In the genomic region with DNA sequence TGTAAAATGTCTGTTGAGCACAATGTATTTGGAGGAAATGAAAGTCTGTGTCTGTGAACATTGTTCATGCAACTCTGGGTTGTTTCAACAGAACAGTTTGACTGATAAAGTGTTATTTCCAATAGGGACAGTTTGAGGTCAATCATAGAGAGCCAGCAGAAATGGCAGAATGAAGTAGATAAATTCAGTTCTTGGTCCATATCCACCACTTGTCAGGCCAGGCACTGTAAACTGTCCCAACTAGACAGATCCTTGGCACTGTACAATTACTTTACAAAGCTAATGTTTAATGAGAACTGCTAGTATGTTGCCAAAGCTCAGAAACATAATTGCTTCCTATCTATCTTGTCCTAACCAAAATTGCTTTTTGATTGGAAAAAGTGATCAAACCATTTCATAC, we compare ENCODE assay signal across 34 mouse cellular contexts. TPM values are rescaled to one million over a fixed set of nuclear protein-coding genes. Genes with fewer than 3 reads are reported as not detected.
DNase-seq lines count a peak whose midpoint lies in the region; ATAC-seq and TF ChIP-seq lines count a peak whose summit lies in the region.
"Had no signal": no experiment of that assay in that cellular context is flagged by ENCODE, and none has a peak within 500 bp of the region (broad histone marks: within the 10 kb centered on the region; RNA-seq: fewer than 3 reads in every experiment).

No protein-coding gene starts in this region.

- no peak overlapping the region for H3K9ac ChIP-seq in liver, adult 2 months (ENCODE audit: low read depth, low read length)
- H3K9ac ChIP-seq in liver, postnatal 0 days (replicated peaks), result no peak overlapping the region
- H3K9ac ChIP-seq in lung, embryonic 15.5 days, result no peak overlapping the region
- no peak overlapping the region for H3K9ac ChIP-seq in lung, postnatal 0 days (replicated peaks; ENCODE audit: low read depth)
- H3K9ac ChIP-seq: embryonic facial prominence, embryonic 13.5 days; embryonic facial prominence, embryonic 15.5 days; forebrain, embryonic 12.5 days had no signal

- peak; percentile 81 for DNase-seq in liver, adult 2 months (ENCODE audit: extremely low read depth, low read depth, low spot score)
- no peak for DNase-seq in liver, postnatal 0 days
- no peak for DNase-seq in lung, postnatal 25 days (ENCODE audit: low spot score)
- DNase-seq in lung, postnatal 0 days (ENCODE audit: low spot score), result peak; percentile 44
- no peak for DNase-seq in lung, postnatal 4 days
- peak; percentile 19 for DNase-seq in adipocyte (ENCODE audit: low spot score)
- DNase-seq: adrenal gland, adult 2 months; adrenal gland, postnatal 10 days; adrenal gland, postnatal 25 days; cerebellum, adult 11 months; cerebellum, adult 18-20 months; cerebellum, adult 8-10 months; cerebellum, adult 9-11 months; cerebellum, postnatal 14 days; cerebellum, postnatal 36 days; embryo, embryonic 11 days had no signal

- H3K4me3 ChIP-seq in liver, adult 2 months (ENCODE audit: insufficient read depth, low read depth, low read length), result no peak overlapping the region
- no peak overlapping the region for H3K4me3 ChIP-seq in liver, postnatal 0 days (ENCODE audit: low read depth, low read length)
- no peak overlapping the region for H3K4me3 ChIP-seq in lung, embryonic 15.5 days
- H3K4me3 ChIP-seq in lung, postnatal 0 days (ENCODE audit: low read depth, low read length), result no peak overlapping the region
- H3K4me3 ChIP-seq: embryonic facial prominence, embryonic 13.5 days; embryonic facial prominence, embryonic 15.5 days; erythroblast, embryonic 14.5 days; forebrain, embryonic 10.5 days; forebrain, embryonic 12.5 days had no signal

- no peak for ATAC-seq in liver, postnatal 0 days
- peak; percentile 52; the same call in 1 of the 2 replicates for ATAC-seq in lung, embryonic 15.5 days (ENCODE audit: borderline replicate concordance, extremely low read depth, low FRiP score, low TSS enrichment)
- no peak; the same call in 1 of the 2 replicates for ATAC-seq in lung, postnatal 0 days
- ATAC-seq in CD4-positive, CD25-positive, alpha-beta regulatory T cell, adult 4 months, result no peak
- ATAC-seq: activated CD4-positive, CD25-positive, alpha-beta regulatory T cell, adult 4 months; forebrain, embryonic 14.5 days; forebrain, embryonic 16.5 days; Patski had no signal

- no peak overlapping the region for H3K4me2 ChIP-seq in liver, postnatal 0 days (ENCODE audit: low read depth, low read length)
- no peak overlapping the region for H3K4me2 ChIP-seq in lung, embryonic 15.5 days
- H3K4me2 ChIP-seq in lung, postnatal 0 days (replicated peaks; ENCODE audit: low read depth, low read length), result no peak overlapping the region
- H3K4me2 ChIP-seq: embryonic facial prominence, embryonic 13.5 days; embryonic facial prominence, embryonic 15.5 days; forebrain, embryonic 12.5 days had no signal

- no peaks in the 10 kb centered on the region for H3K36me3 ChIP-seq in liver, adult 2 months (ENCODE audit: control insufficient read depth, insufficient read depth, low read length)
- H3K36me3 ChIP-seq in liver, postnatal 0 days (replicated peaks; ENCODE audit: insufficient read depth, low read length), result no peaks in the 10 kb centered on the region
- H3K36me3 ChIP-seq in lung, embryonic 15.5 days, result no peaks in the 10 kb centered on the region
- no peaks in the 10 kb centered on the region for H3K36me3 ChIP-seq in lung, postnatal 0 days (ENCODE audit: insufficient read depth, low read length)
- H3K36me3 ChIP-seq: embryonic facial prominence, embryonic 13.5 days; embryonic facial prominence, embryonic 15.5 days; forebrain, embryonic 10.5 days; forebrain, embryonic 12.5 days; G1E had no signal

- no peak for TF ChIP-seq CTCF in liver, adult 2 months (IDR thresholded peaks at IDR 0.05; ENCODE audit: low read depth, low read length)
- TF ChIP-seq CTCF in liver, postnatal 0 days (IDR thresholded peaks at IDR 0.05; ENCODE audit: low read depth), result no peak
- TF ChIP-seq CTCF in lung, postnatal 0 days (IDR thresholded peaks at IDR 0.05), result no peak

- peaks cover 2% of the 10 kb centered on the region; the same call in 1 of the 2 replicates for H3K4me1 ChIP-seq in liver, adult 2 months (ENCODE audit: control insufficient read depth, insufficient read depth, low read length)
- H3K4me1 ChIP-seq in liver, postnatal 0 days (ENCODE audit: insufficient read depth), result no peaks in the 10 kb centered on the region
- no peaks in the 10 kb centered on the region for H3K4me1 ChIP-seq in lung, embryonic 15.5 days
- H3K4me1 ChIP-seq in lung, postnatal 0 days (ENCODE audit: insufficient read depth, low read depth, low read length), result no peaks in the 10 kb centered on the region
- H3K4me1 ChIP-seq: embryonic facial prominence, embryonic 13.5 days; embryonic facial prominence, embryonic 15.5 days; forebrain, embryonic 10.5 days; forebrain, embryonic 12.5 days had no signal

- H3K9me3 ChIP-seq in liver, postnatal 0 days (ENCODE audit: low read length), result no peaks in the 10 kb centered on the region
- H3K9me3 ChIP-seq in lung, embryonic 15.5 days, result no peaks in the 10 kb centered on the region
- no peaks in the 10 kb centered on the region for H3K9me3 ChIP-seq in lung, postnatal 0 days (ENCODE audit: low read length)
- H3K9me3 ChIP-seq: embryonic facial prominence, embryonic 13.5 days; embryonic facial prominence, embryonic 15.5 days; forebrain, embryonic 10.5 days; forebrain, embryonic 12.5 days; G1E had no signal

- no peaks in the 10 kb centered on the region for H3K79me2 ChIP-seq in liver, adult 2 months (ENCODE audit: control insufficient read depth, insufficient read depth, low read length)

- no peak for TF ChIP-seq EP300 in liver, postnatal 0 days (IDR thresholded peaks at IDR 0.05; ENCODE audit: low read depth)
- TF ChIP-seq EP300 in lung, postnatal 0 days (IDR thresholded peaks at IDR 0.05), result no peak

- TF ChIP-seq POLR2A in liver, adult 2 months (IDR thresholded peaks at IDR 0.05; ENCODE audit: extremely low read depth, insufficient read depth, low read length), result no peak

- H3K27ac ChIP-seq in liver, adult 2 months (replicated peaks; ENCODE audit: insufficient read depth, low read depth, low read length), result no peak overlapping the region
- H3K27ac ChIP-seq in liver, postnatal 0 days (ENCODE audit: low read depth), result no peak overlapping the region
- H3K27ac ChIP-seq in lung, embryonic 15.5 days, result no peak overlapping the region
- no peak overlapping the region for H3K27ac ChIP-seq in lung, postnatal 0 days (ENCODE audit: low read length)
- H3K27ac ChIP-seq: embryonic facial prominence, embryonic 13.5 days; embryonic facial prominence, embryonic 15.5 days; forebrain, embryonic 10.5 days; forebrain, embryonic 12.5 days had no signal

- H3K27me3 ChIP-seq in liver, adult 2 months (ENCODE audit: control insufficient read depth, insufficient read depth, low read length), result no peaks in the 10 kb centered on the region
- no peaks in the 10 kb centered on the region for H3K27me3 ChIP-seq in liver, postnatal 0 days (ENCODE audit: insufficient read depth, low read length)
- no peaks in the 10 kb centered on the region for H3K27me3 ChIP-seq in lung, embryonic 15.5 days
- H3K27me3 ChIP-seq in lung, postnatal 0 days (replicated peaks; ENCODE audit: insufficient read depth, low read length), result no peaks in the 10 kb centered on the region
- H3K27me3 ChIP-seq: CH12.LX; embryonic facial prominence, embryonic 13.5 days; embryonic facial prominence, embryonic 15.5 days; forebrain, embryonic 12.5 days; Patski had no signal

RNA-seq across cellular contexts. Expression of a gene that starts 13.3 kb away (rescaled TPM):
- not detected in 2 replicates for total RNA-seq in liver, adult 2 months (2014; rRNA removed)
- not detected in 2 replicates for polyA plus RNA-seq in liver, adult 2 months (2012; rRNA removed)
- polyA plus RNA-seq in liver, postnatal 0 days (2015; fragmentation: Nextera tagmentation; extraction: Ambion mirVana), result not detected in 2 replicates
- not detected in 2 replicates for polyA plus RNA-seq in lung, embryonic 15.5 days (2015; fragmentation: Nextera tagmentation; extraction: Ambion mirVana)
- not detected in 2 replicates for polyA plus RNA-seq in lung, postnatal 0 days (2015; fragmentation: Nextera tagmentation; extraction: Ambion mirVana)
- polyA plus RNA-seq in CD4-positive, CD25-positive, alpha-beta regulatory T cell, adult 4 months (2017; shearing (Covaris generic)), result not detected
- total RNA-seq: adrenal gland, adult 2 months; adrenal gland, postnatal 10 days; adrenal gland, postnatal 25 days; adrenal gland, postnatal 4 days; CH12.LX; common myeloid progenitor, adult 5-6 weeks had no signal
- polyA plus RNA-seq: activated CD4-positive, CD25-positive, alpha-beta regulatory T cell, adult 4 months; adrenal gland, adult 2 months; brain, embryonic 14.5 days; C2C12; embryonic facial prominence, embryonic 11.5 days; embryonic facial prominence, embryonic 13.5 days; embryonic facial prominence, embryonic 15.5 days; erythroblast, embryonic 14.5 days; forebrain, embryonic 10.5 days; forebrain, embryonic 12.5 days; forebrain, embryonic 14.5 days; forebrain, embryonic 16.5 days; G1E; Patski had no signal

Comparison
In these comparisons a context has a peak if more than half of its experiments do, and no peak if none do; other contexts are left out.
1. DNase-seq: peak in liver, adult 2 months (single experiment), lung, postnatal 0 days (single experiment) and adipocyte (single experiment); none in liver, postnatal 0 days (single experiment), lung, postnatal 25 days (single experiment) and lung, postnatal 4 days (0 of 2).